Mouse (Mus musculus): ENCODE data around the gene Atp13a3. TPM values are rescaled to one million over a fixed set of nuclear protein-coding genes. Genes with fewer than 3 reads are reported as not detected.
"Not testable (repeated sequence)": the region's sequence is repeated elsewhere in the genome, so short reads cannot be mapped to it uniquely, and the experiment has no call there.

Gene Atp13a3
- total RNA-seq, 2 experiments from 2014 or later = 66.2 to 67.3 TPM

GRCm38 (mm10) chr16:30374266-30374665 lies 31.5 kb downstream of the Atp13a3 start:
- DNase-seq (ENCODE audit: low spot score in 2 of 2) = peak; percentile 67 to 69
- intact Hi-C loops (cut with DNase I) = no loop called here

- intact Hi-C loops (cut with DNase I); DNase-seq (ENCODE audit: low spot score in 2 of 2): not testable (repeated sequence)
Measured at GRCm38 (mm10) chr16:30373286-30373685, 32.5 kb downstream of the Atp13a3 start.

- DNase-seq (ENCODE audit: low spot score in 2 of 2) = no peak
- intact Hi-C loops (cut with DNase I) = loop anchor here (10.0 kb wide), 1 partner anchor 987 kb away; no protein-coding TSS in a partner anchor
Measured at GRCm38 (mm10) chr16:30367395-30367794, 38.4 kb downstream of the Atp13a3 start.

GRCm38 (mm10) chr16:30364604-30365003 lies 41.2 kb downstream of the Atp13a3 start:
- intact Hi-C loops (cut with DNase I) = loop anchor here (10.0 kb wide), 1 partner anchor 990 kb away; no protein-coding TSS in a partner anchor
- DNase-seq (ENCODE audit: low spot score in 2 of 2) = no peak

GRCm38 (mm10) chr16:30362528-30362927 lies 43.2 kb downstream of the Atp13a3 start:
- intact Hi-C loops (cut with DNase I) = loop anchor here (10.0 kb wide), 1 partner anchor 992 kb away; no protein-coding TSS in a partner anchor
- peak; percentile 6 to 7 for DNase-seq (ENCODE audit: low spot score in 2 of 2)

- DNase-seq (ENCODE audit: low spot score in 2 of 2); intact Hi-C loops (cut with DNase I): not testable (repeated sequence)
Measured at GRCm38 (mm10) chr16:30353489-30353888, 52.3 kb downstream of the Atp13a3 start.

GRCm38 (mm10) chr16:30314236-30314635 lies 91.5 kb downstream of the Atp13a3 start:
- DNase-seq (ENCODE audit: low spot score in 2 of 2) = peak in 1 of 2 experiments; percentile 33
- intact Hi-C loops (cut with DNase I) = loop anchor here (2.0 kb wide), 1 partner anchor 61 kb away; no protein-coding TSS in a partner anchor

- intact Hi-C loops (cut with DNase I) = no loop called here
Measured at GRCm38 (mm10) chr16:30310647-30311046, 95.1 kb downstream of the Atp13a3 start, which contains the start of gene Gp5. Gene Gp5, minus strand, starts transcription at chr16:30310779.

GRCm38 (mm10) chr16:30310171-30310515 lies 95.6 kb downstream of the Atp13a3 start:
- no peak for DNase-seq (ENCODE audit: low spot score in 2 of 2)

More at GRCm38 (mm10) chr16:30310647-30311046, 95.1 kb downstream of the Atp13a3 start, which contains the start of gene Gp5:
- no peak for DNase-seq (ENCODE audit: low spot score in 2 of 2)

GRCm38 (mm10) chr16:30309395-30310170 lies 96.2 kb downstream of the Atp13a3 start:
- intact Hi-C loops (cut with DNase I) = loop anchor here (10.0 kb wide), 1 partner anchor 575 kb away; no protein-coding TSS in a partner anchor

More at GRCm38 (mm10) chr16:30310171-30310515, 95.6 kb downstream of the Atp13a3 start:
- intact Hi-C loops (cut with DNase I) = no loop called here

GRCm38 (mm10) chr16:30308616-30309394 lies 97.0 kb downstream of the Atp13a3 start:
- peak; percentile 66 to 73 for DNase-seq (ENCODE audit: low spot score in 2 of 2)
- intact Hi-C loops (cut with DNase I) = loop anchor here (10.0 kb wide), 1 partner anchor 574 kb away; no protein-coding TSS in a partner anchor

More at GRCm38 (mm10) chr16:30309395-30310170, 96.2 kb downstream of the Atp13a3 start:
- DNase-seq (ENCODE audit: low spot score in 2 of 2) = no peak

- DNase-seq (ENCODE audit: low spot score in 2 of 2) = no peak
- intact Hi-C loops (cut with DNase I) = loop anchor here (10.0 kb wide), 1 partner anchor 573 kb away; no protein-coding TSS in a partner anchor
Measured at GRCm38 (mm10) chr16:30307961-30308615, 97.7 kb downstream of the Atp13a3 start.

GRCm38 (mm10) chr16:30307306-30307705 lies 98.5 kb downstream of the Atp13a3 start:
- intact Hi-C loops (cut with DNase I) = loop anchor here (10.0 kb wide), 1 partner anchor 573 kb away; no protein-coding TSS in a partner anchor
- no peak for DNase-seq (ENCODE audit: low spot score in 2 of 2)

GRCm38 (mm10) chr16:30306102-30306501 lies 99.7 kb downstream of the Atp13a3 start:
- intact Hi-C loops (cut with DNase I) = loop anchor here (10.0 kb wide), 1 partner anchor 571 kb away; no protein-coding TSS in a partner anchor
- DNase-seq (ENCODE audit: low spot score in 2 of 2) = no peak

GRCm38 (mm10) chr16:30304236-30304635 lies 101.5 kb downstream of the Atp13a3 start:
- intact Hi-C loops (cut with DNase I) = loop anchor here (10.0 kb wide), 1 partner anchor 569 kb away; no protein-coding TSS in a partner anchor
- no peak for DNase-seq (ENCODE audit: low spot score in 2 of 2)

GRCm38 (mm10) chr16:30303411-30303810 lies 102.4 kb downstream of the Atp13a3 start:
- intact Hi-C loops (cut with DNase I) = loop anchor here (10.0 kb wide), 1 partner anchor 569 kb away; no protein-coding TSS in a partner anchor

GRCm38 (mm10) chr16:30302686-30303085 lies 103.1 kb downstream of the Atp13a3 start:
- intact Hi-C loops (cut with DNase I) = loop anchor here (10.0 kb wide), 1 partner anchor 568 kb away; no protein-coding TSS in a partner anchor
- no peak for DNase-seq (ENCODE audit: low spot score in 2 of 2)

More at GRCm38 (mm10) chr16:30303411-30303810, 102.4 kb downstream of the Atp13a3 start:
- DNase-seq (ENCODE audit: low spot score in 2 of 2) = no peak

GRCm38 (mm10) chr16:30299711-30300277 lies 106.0 kb downstream of the Atp13a3 start:
- DNase-seq (ENCODE audit: low spot score in 2 of 2) = no peak
- intact Hi-C loops (cut with DNase I) = loop anchor here (10.0 kb wide), 1 partner anchor 565 kb away; no protein-coding TSS in a partner anchor

Data from left cerebral cortex, postnatal 14 days (tissue).